ENCODE assay signal across 11 mouse cellular contexts in the genomic region with DNA sequence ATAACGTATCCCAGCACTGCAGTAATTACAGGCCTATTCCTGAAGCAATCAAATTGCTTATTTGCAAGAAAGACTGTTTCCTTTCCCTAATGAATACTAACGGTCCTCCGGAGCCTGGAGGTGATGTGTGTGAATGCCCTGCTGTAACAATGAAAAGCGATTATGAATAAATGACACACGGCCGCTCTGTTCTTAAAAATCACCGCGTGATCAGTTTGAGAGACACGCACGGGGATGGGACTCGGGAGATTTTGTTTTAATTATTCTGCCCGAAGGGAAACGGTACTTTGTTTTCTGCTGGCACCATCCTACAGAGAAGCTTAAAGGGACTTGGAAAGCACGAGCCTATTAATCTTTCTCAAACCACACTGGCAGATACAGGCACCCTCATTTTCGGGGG. TPM values are rescaled to one million over a fixed set of nuclear protein-coding genes. Genes with fewer than 3 reads are reported as not detected.
DNase-seq lines count a peak whose midpoint lies in the region; ATAC-seq and TF ChIP-seq lines count a peak whose summit lies in the region.
"Had no signal": no experiment of that assay in that cellular context is flagged by ENCODE, and none has a peak within 500 bp of the region (broad histone marks: within the 10 kb centered on the region; RNA-seq: fewer than 3 reads in every experiment).

No protein-coding gene starts in this region.

- no peaks in the 10 kb centered on the region for H3K4me1 ChIP-seq in lung, postnatal 0 days (ENCODE audit: insufficient read depth, low read depth, low read length)
- peaks cover 7% of the 10 kb centered on the region; the same call in 1 of the 2 replicates for H3K4me1 ChIP-seq in forebrain, embryonic 14.5 days (ENCODE audit: control insufficient read depth, insufficient read depth, low read length)
- no peaks in the 10 kb centered on the region for H3K4me1 ChIP-seq in limb, embryonic 15.5 days
- no peaks in the 10 kb centered on the region for H3K4me1 ChIP-seq in stomach, embryonic 15.5 days

- no peak for TF ChIP-seq CTCF in lung, postnatal 0 days (IDR thresholded peaks at IDR 0.05)

- H3K4me3 ChIP-seq in lung, postnatal 0 days (ENCODE audit: low read depth, low read length) = no peak overlapping the region; the same call in 1 of the 2 replicates
- H3K4me3 ChIP-seq in forebrain, embryonic 14.5 days (ENCODE audit: low read depth, low read length) = peak overlapping the region; percentile 1; the same call in 1 of the 2 replicates
- H3K4me3 ChIP-seq in limb, embryonic 15.5 days = no peak overlapping the region
- no peak overlapping the region for H3K4me3 ChIP-seq in stomach, embryonic 15.5 days (replicated peaks)

- no peak for ATAC-seq in lung, postnatal 0 days
- ATAC-seq in forebrain, embryonic 14.5 days = peak; percentile 76
- ATAC-seq in limb, embryonic 15.5 days (ENCODE audit: insufficient number of reproducible peaks, low FRiP score, low TSS enrichment, low read depth) = no peak
- ATAC-seq in stomach, embryonic 15.5 days (ENCODE audit: insufficient read depth, low FRiP score, low read depth) = no peak

- H3K27me3 ChIP-seq in lung, postnatal 0 days (replicated peaks; ENCODE audit: insufficient read depth, low read length) = no peaks in the 10 kb centered on the region
- H3K27me3 ChIP-seq in forebrain, embryonic 14.5 days (replicated peaks; ENCODE audit: control insufficient read depth, insufficient read depth, low read length) = no peaks in the 10 kb centered on the region
- H3K27me3 ChIP-seq in limb, embryonic 15.5 days = no peaks in the 10 kb centered on the region
- no peaks in the 10 kb centered on the region for H3K27me3 ChIP-seq in stomach, embryonic 15.5 days (replicated peaks)

- no peak overlapping the region for H3K27ac ChIP-seq in lung, postnatal 0 days (ENCODE audit: low read length)
- peak overlapping the region; percentile 49 for H3K27ac ChIP-seq in forebrain, embryonic 14.5 days (ENCODE audit: low read depth, low read length)
- no peak overlapping the region for H3K27ac ChIP-seq in limb, embryonic 15.5 days
- H3K27ac ChIP-seq in stomach, embryonic 15.5 days = no peak overlapping the region

- no peak overlapping the region for H3K9ac ChIP-seq in lung, postnatal 0 days (replicated peaks; ENCODE audit: low read depth)
- peak overlapping the region; percentile 22; the same call in 1 of the 2 replicates for H3K9ac ChIP-seq in forebrain, embryonic 14.5 days (ENCODE audit: low read length)
- no peak overlapping the region for H3K9ac ChIP-seq in limb, embryonic 15.5 days
- H3K9ac ChIP-seq in stomach, embryonic 15.5 days = no peak overlapping the region

- H3K36me3 ChIP-seq in lung, postnatal 0 days (ENCODE audit: insufficient read depth, low read length) = no peaks in the 10 kb centered on the region
- H3K36me3 ChIP-seq in forebrain, embryonic 14.5 days (ENCODE audit: control insufficient read depth, insufficient read depth, low read length) = no peaks in the 10 kb centered on the region
- H3K36me3 ChIP-seq in limb, embryonic 15.5 days = no peaks in the 10 kb centered on the region
- no peaks in the 10 kb centered on the region for H3K36me3 ChIP-seq in stomach, embryonic 15.5 days

- 41% methylated on average over 15 of the region's 15 CpGs for WGBS in lung, postnatal 0 days
- 3% methylated on average over 15 of the region's 15 CpGs for WGBS in forebrain, embryonic 14.5 days
- WGBS in limb, embryonic 15.5 days = 23% methylated on average over 15 of the region's 15 CpGs
- 48% methylated on average over 15 of the region's 15 CpGs for WGBS in stomach, embryonic 15.5 days

- H3K4me2 ChIP-seq in lung, postnatal 0 days (replicated peaks; ENCODE audit: low read depth, low read length) = peak overlapping the region; percentile 14; the same call in 1 of the 2 replicates
- H3K4me2 ChIP-seq in forebrain, embryonic 14.5 days (ENCODE audit: low read length) = peak overlapping the region; percentile 42
- peak overlapping the region; percentile 31; the same call in 1 of the 2 replicates for H3K4me2 ChIP-seq in limb, embryonic 15.5 days
- H3K4me2 ChIP-seq in stomach, embryonic 15.5 days = peak overlapping the region; percentile 19; the same call in 1 of the 2 replicates

- H3K9me3 ChIP-seq in lung, postnatal 0 days (ENCODE audit: low read length) = no peaks in the 10 kb centered on the region
- no peaks in the 10 kb centered on the region for H3K9me3 ChIP-seq in forebrain, embryonic 14.5 days (replicated peaks; ENCODE audit: control insufficient read depth, low read length)
- no peaks in the 10 kb centered on the region for H3K9me3 ChIP-seq in limb, embryonic 15.5 days
- H3K9me3 ChIP-seq in stomach, embryonic 15.5 days = no peaks in the 10 kb centered on the region

- TF ChIP-seq EP300 in lung, postnatal 0 days (IDR thresholded peaks at IDR 0.05) = no peak

- no peak for DNase-seq in lung, postnatal 0 days (ENCODE audit: low spot score)
- no peak for DNase-seq in lung, postnatal 25 days (ENCODE audit: low spot score)
- DNase-seq in forebrain, embryonic 14.5 days (ENCODE audit: low spot score) = peak; percentile 74
- no peak for DNase-seq in gastrocnemius, adult 8-10 months (ENCODE audit: low spot score in 2 of 2)
- no peak for DNase-seq in frontal cortex, postnatal 25 days (ENCODE audit: low spot score in 2 of 2)
- no peak for DNase-seq in gastrocnemius, postnatal 4 days (ENCODE audit: low spot score in 2 of 2)
- DNase-seq: kidney, adult 2 months; lung, postnatal 14 days; thymus, postnatal 14 days had no signal

RNA-seq across cellular contexts. Expression of a gene that starts 41.2 kb away (rescaled TPM):
- 33.2 and 37.7 TPM in 2 replicates for polyA plus RNA-seq in lung, postnatal 0 days (2015; fragmentation: Nextera tagmentation; extraction: Ambion mirVana)
- polyA plus RNA-seq in forebrain, embryonic 14.5 days (2014; fragmentation: Nextera tagmentation; extraction: Ambion mirVana) = 29.5 and 32.8 TPM in 2 replicates
- 26.7 and 30.4 TPM in 2 replicates for polyA plus RNA-seq in limb, embryonic 15.5 days (2015; fragmentation: Nextera tagmentation; extraction: Ambion mirVana)
- 29.9 and 30.1 TPM in 2 replicates for polyA plus RNA-seq in stomach, embryonic 15.5 days (2015; fragmentation: Nextera tagmentation; extraction: Ambion mirVana)
- total RNA-seq in gastrocnemius, adult 8-10 months (2022) = 10 to 100 TPM; 29.5 to 38.0 (median 35.8) TPM
- 10 to 100 TPM; 31.5 to 38.2 TPM for total RNA-seq in gastrocnemius, postnatal 4 days (2021)
